Mouse (Mus musculus): ENCODE measurements around the gene Clcn6.

Clcn6 gene

GRCm38 (mm10) chr4:148038600-148039253 is at the start of gene Clcn6, which contains the start of gene Mthfr:
Clcn6 (minus strand) TSS chr4:148038821.
Mthfr (plus strand) TSS chr4:148039077.
- under 1% methylated on average over 54 of the region's 54 CpGs for WGBS

GRCm38 (mm10) chr4:148087907-148088527 is 49.4 kb upstream of the Clcn6 start, which contains the start of gene Agtrap:
Agtrap (minus strand) TSS chr4:148088031.
- WGBS: 3% methylated on average over 34 of the region's 34 CpGs

GRCm38 (mm10) chr4:148087091-148087906 is 48.7 kb upstream of the Clcn6 start:
- WGBS: 25% methylated on average over 30 of the region's 30 CpGs

GRCm38 (mm10) chr4:148085907-148086305 is 47.3 kb upstream of the Clcn6 start:
- WGBS: 72% methylated on average over 3 of the region's 3 CpGs

DNA sequence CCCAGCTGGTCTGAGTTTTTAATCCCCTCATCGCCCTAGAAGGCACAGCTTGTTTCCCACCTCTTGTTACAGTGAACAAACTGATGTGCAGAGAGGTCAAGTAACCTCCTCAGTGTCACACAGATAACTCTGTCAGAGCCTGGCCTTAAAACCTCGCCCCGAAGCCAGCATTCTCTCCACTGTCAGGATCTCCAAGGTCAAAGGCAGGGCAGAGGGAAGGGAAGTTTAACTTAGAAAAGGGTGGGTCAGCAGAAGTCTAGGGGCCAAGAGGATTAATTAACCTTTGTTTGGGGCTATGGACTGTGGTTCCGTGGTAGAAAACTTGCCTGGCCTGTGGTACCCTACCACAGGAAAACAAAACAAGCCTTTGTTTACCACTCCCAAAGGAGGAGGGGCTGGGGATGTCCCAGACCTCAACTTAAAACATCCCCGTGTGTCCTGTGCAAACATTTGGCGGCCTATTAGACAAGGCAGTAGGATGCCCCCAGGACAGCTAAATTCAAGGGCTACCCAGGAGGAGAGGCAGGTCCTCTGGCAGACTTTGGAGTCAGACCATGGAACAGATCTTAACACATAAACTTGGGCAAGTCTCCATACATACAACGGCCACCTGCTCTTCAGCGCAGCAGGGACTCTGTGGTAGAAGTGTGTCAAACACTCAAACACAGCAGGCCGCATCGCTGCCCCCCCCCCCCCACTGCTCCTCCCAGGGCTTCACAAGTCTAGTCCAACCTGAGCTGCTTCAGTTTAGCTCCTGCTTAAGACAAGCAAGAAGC is 46.7 kb upstream of the Clcn6 start:
- 72% methylated on average over 10 of the region's 10 CpGs for WGBS

GRCm38 (mm10) chr4:148084261-148084714 is 45.7 kb upstream of the Clcn6 start:
- 46% methylated on average over 8 of the region's 8 CpGs for WGBS

DNA sequence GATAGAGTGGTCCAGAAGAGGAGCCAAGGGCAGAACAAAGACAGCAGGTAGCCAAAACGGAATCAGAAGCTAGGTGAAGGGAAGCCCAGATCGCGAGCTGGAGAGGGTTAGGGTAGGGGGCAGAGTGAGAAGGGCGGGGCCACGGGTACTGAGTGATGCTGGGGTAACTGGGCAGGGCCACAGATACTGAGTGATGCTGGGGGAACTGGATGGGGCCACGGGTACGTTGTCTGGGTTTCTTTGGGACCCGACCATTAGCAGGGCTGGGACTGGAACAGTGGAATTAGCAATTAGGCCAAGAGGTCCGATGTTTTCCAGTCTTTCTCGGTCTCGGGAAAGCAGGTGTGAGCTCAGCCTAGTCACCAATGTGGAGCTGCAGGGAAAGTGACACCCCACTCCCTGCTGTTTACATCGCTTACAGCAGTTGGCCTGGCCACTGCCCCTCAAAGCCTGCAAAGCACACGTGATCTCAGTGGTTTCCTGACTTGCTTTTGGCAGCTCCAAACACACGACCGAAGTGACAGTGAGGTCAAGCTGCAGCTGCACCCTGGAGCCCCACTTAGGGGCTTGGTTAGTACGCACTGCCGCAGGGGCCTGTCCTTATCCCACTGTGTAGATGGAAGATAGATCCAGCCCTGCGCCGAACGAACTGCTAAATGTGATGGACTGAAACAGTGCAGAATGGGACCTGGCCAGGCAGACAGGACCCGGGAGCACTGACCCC is 44.7 kb upstream of the Clcn6 start:
- 74% methylated on average over 21 of the region's 21 CpGs for WGBS

GRCm38 (mm10) chr4:148082257-148083044 is 43.8 kb upstream of the Clcn6 start:
- WGBS: 66% methylated on average over 12 of the region's 12 CpGs

DNA sequence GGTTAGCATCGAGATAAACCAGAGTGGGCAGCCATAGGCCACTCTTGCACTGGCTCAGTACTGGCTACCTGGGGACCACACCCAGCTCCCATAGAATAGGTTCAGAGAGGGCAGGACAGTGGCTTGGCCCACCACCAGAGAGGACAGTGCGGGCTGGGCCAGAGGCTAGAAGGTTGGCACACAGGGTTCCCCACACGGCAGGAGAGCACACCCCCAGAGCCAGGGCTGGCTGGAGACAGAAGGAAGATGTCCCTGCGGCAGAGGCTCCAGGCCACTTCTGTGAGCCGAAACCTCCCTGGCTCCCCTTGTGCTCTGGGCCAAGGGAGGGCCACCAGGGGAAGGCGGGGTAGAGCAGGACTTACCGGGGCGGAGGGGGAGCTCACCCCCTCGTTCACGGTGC is 42.6 kb upstream of the Clcn6 start:
- WGBS: 94% methylated on average over 10 of the region's 10 CpGs

DNA sequence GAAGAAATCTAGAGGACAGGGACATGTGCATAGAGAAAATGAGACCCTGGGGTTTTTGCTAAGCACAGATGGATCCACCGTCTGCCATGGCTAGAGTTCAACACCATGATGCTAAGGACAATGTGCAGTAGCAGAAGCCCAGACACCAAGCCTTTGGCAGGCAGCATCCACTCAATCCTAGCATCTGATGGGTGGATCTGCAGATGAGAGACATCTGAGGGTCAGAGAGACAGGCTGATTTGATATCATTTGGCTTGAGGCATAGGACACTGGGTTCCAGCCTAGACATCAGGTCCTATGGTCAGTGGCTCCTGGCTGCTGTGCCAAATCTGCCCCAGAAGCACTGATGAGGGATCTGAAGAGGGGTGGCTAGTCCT is 42.0 kb upstream of the Clcn6 start:
- WGBS: 80% methylated on average over 1 of the region's 1 CpGs

GRCm38 (mm10) chr4:148079944-148080596 is 41.4 kb upstream of the Clcn6 start:
- 93% methylated on average over 8 of the region's 8 CpGs for WGBS

- 62% methylated on average over 6 of the region's 6 CpGs for WGBS
Measured at GRCm38 (mm10) chr4:148079212-148079611, 40.6 kb upstream of the Clcn6 start.

DNA sequence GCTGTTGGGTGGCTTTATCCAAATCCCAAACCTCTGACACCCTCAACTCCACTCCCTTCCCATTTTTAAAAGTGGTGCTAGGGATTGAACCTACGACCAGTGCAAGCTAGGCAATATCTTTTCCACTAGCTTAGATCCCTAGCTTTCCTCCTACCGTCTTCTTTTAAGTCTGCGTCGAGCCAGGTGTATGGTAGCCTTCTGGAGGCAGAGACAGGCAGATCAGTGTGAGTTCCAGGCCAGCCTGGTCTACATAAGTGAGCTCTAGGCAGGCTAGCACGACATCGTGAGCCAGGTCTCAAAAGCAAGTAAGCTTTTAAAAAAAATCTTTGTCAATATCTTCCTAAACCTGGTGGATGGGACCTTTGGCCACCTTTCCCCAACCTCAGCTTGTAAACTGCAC is 37.3 kb upstream of the Clcn6 start:
- WGBS: 94% methylated on average over 6 of the region's 6 CpGs

DNA sequence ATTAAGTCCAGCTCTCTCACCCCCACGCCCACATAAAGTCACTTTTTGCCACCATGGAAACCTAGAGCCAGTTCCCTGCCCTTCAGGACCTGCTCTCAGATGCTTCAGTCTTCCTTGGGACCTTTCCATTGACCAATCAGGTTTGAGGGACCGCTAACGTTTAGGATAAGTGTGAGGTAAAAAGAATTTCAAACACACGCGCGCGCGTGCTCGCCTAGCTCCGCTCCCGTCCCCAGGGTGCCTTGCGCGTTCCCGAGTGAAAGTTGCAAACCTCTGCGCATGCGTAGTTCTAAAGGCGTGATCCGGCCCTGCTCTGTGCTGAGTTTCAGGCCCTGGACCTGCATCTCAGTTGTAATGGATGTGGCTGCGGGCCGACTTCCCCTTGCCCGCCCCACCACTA is 36.6 kb upstream of the Clcn6 start:
- WGBS: 46% methylated on average over 21 of the region's 21 CpGs

- WGBS: 54% methylated on average over 17 of the region's 17 CpGs
Measured at GRCm38 (mm10) chr4:148074521-148075189, 36.0 kb upstream of the Clcn6 start.

DNA sequence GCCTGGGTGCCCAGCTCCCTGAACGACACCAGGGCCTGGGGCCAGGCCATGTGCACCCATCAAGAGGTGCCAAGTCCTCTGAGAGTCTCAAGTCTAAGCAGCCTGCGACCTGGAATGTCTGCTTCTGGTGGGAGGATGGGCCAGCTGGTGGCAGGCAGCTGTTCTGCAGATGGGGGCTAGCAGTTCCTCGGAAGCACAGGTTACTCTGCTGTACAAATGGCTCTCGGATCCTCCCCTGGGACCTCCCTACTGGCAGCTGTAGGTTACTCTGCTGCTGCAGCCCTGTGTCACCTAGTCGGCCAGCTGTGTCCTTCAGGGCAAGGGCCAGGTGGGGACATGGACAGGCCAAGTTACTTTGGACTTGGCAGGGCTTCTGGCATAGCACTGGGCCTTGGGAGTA is 32.9 kb upstream of the Clcn6 start:
- WGBS: 76% methylated on average over 5 of the region's 5 CpGs

- 90% methylated on average over 9 of the region's 9 CpGs for WGBS
Measured at GRCm38 (mm10) chr4:148069602-148070218, 31.1 kb upstream of the Clcn6 start.

DNA sequence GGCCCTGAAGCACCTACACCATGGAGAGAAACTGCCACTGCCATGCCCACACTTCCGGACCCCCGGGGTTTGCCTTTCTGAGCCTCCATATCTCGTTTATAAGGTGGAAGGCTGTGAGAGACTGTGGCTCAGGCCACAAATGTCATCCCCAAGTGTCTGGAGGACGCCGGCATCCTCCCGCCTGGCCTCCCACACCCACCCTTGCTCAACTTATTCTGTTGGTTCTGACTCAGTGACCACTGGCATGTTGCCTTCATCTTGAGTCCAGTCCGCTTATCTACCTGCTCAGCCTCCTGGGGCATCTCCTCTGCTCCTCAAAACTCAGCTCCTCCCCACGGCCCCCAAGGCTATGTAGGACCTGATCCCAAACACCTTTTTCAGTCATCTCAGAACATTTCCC is 28.7 kb upstream of the Clcn6 start:
- WGBS: 94% methylated on average over 8 of the region's 8 CpGs

DNA sequence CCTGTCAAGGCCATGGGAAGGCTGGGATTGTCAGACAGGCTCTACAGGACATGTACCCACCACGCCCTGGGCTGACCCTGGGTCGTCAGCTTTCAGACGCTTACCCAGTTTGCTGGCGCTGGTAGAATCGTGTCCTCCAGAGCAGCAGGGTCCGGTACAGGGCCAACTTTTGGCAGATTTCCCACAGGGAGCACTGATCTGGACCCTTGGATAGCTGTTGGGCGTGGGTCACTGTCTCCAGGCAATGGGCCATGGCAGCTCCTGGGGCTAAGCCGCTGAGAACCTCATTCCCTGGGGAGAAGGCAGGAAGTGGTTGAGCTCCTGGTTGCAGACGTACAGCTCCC is 27.8 kb upstream of the Clcn6 start:
- WGBS: 81% methylated on average over 9 of the region's 9 CpGs

Data from cerebral cortex, adult 2 months (tissue).